Mouse (Mus musculus): ENCODE measurements around the gene Theg.

Gene Theg

DNA sequence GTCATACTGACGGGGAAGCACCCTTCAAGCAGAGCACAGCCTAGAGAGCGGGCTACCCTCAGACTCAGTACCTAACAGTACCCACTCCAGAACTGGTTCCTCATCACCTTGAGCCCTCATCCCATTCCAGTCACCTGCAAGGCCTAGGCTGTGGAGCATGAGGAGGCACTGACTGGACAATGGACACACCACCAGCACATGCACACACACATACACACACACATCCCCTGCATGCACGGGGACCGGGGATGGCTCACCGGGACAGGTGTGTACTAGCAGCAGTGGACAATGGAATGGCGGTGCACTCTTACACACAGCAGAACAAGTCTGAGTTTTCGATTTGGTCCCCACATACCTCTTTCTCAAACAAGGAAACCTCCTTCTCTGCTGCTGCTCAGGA lies 49.9 kb downstream of the Theg start:
- DNase-seq (ENCODE audit: low spot score in 2 of 2): no peak

DNA sequence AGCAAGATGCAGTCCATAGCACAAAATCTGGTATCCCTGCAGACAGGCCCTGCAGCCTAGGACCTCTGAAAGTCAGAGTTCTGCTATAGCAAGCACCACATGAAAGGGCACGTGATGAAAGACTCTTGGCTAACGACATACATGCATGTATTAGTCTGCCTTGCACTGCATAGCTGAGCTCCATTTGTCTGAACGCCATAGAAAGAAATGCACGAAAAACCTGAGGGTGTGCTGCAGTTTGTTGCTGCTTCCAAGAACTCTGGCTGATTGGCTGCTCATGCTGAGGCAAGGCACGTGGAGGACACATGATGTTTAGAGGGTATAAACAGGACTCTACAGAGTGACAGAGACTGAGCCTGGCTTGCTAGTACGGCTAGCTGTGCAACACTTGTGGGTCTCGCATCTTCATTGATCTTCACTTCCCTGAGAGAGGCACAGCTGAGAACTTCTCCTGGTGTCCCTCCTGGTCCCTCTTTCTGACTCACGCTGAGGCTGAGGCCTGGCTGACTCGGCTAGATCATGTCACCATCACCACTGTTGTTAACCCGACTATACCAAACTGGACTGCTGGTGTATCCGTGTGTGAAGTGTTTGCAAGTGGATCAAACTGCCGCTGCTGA lies 50.6 kb downstream of the Theg start:
- no peak for DNase-seq (ENCODE audit: low spot score in 2 of 2)

DNA sequence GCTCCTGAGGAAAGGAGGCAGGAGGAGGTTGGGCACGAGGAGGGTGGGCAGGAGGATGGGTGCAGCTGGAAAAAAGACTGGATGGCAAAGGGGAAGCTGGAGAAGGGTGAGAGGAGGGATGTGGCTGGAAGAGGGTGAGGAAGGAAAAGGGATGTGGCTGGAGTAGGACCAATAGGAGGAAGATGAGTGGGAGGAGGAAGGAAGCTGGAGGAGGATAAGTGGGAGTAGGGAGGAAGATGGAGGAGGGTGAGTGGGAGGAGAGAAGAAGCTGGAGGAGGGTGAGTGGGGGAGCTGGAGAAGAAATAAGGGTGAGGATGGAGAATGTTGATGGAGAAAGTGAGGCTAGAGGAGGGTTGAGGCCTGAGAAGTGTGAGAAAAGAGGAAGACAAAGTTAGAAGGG lies 51.7 kb downstream of the Theg start:
- no peak for DNase-seq (ENCODE audit: low spot score in 2 of 2)

DNA sequence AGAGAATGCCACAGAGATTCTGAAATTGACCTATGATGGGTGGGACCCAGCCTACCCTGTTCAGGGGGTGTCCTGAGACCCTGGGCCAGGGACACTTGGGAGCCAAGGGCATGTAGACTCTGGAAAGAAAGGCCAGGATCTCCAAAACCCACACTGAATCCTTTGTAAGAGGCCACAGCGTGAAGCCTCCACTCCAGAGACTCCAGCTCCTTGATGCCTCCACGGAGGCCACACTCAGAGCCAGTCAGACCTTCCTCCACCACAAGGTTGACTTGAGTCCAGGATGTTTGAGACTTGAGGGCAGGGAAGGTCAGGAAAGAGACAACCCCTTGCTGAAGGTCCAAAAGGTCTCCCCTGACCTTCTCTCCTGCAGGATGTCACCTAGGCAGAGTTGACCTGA lies 52.7 kb downstream of the Theg start:
- peak in 1 of 2 experiments; percentile 2 for DNase-seq (ENCODE audit: low spot score in 2 of 2)

DNA sequence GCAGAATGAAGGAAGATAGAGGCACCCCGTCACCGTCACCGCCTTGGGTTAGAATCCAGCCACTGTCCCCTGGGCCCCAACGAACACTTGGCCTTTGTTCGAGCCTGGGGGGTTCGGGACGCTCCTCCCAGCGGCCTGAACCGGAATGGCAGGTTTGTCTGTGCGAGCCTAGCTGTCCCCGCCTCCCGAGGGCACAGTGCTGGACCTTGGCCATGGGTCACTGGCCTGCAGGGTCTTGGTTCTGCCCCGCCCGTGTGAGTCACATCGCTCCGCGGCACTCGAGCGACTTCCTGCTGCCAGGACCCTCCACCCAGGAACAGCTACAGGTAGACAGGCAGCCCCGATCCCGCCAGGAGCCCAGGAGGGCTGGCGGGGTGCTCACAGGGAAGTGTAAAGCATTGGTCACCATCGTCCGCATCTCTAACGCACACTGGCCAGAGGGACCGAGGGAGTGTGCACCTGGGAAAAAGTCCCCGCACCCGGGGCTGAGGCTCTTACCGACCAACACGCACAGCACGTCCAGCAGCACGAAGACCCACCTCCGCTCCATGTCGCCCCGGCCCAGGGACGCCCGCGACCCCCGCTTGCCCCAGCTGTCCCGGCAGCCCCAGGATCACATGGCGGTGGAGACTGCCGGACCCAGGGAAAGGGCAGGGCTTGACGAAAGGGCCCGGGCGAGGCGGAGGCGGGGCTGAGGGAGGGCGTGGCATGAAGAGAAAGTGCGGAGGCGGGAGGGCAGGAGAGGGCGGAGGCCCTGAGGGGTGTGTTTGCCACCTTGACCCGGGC lies 53.8 kb downstream of the Theg start, which contains the start of gene Plpp2:
Gene Plpp2, minus strand, starts transcription at position 671 of the 786 bp plus-strand sequence.
- DNase-seq (ENCODE audit: low spot score in 2 of 2): peak in 1 of 2 experiments; percentile 14

DNA sequence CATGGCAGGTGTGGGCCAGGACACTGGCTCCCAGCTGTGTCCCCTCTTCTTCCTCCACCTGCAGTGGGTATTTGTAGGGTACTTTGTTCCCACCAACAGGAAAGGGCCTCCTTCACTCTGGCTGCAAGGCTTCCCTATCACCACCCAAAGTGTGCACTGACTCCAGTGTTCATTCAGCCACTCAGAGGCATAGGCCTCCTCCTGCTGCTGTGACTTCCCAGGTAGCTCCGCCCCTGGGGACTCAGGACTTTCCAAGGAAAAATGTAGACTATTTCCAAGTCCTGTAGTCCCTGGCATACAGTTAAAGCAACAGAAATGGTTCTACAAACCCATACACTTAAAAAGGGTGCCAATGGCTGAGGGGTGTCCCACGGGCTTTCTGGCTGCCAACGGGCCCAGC lies 54.5 kb downstream of the Theg start:
- DNase-seq (ENCODE audit: low spot score in 2 of 2): peak in 1 of 2 experiments; percentile 1

DNA sequence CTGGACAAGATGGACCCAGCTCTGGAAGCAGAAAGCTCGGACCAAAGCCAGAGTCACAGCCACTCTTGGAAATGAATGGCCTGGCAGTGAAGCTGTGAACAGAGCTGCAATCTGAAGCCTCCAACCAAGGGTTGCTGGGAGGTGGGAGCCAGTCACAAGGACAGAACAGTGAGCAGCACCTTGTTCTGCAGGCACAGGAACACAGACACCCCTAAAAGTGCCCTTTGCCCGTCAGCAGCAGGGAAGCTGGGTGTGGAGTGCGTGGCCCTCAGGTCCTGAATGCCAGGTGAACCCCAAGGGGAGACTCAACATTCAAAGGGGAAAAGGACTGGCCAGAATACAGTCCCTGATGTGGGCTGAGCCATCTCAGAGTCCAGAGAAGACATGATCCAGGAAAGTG lies 55.5 kb downstream of the Theg start:
- no peak for DNase-seq (ENCODE audit: low spot score in 2 of 2)

DNA sequence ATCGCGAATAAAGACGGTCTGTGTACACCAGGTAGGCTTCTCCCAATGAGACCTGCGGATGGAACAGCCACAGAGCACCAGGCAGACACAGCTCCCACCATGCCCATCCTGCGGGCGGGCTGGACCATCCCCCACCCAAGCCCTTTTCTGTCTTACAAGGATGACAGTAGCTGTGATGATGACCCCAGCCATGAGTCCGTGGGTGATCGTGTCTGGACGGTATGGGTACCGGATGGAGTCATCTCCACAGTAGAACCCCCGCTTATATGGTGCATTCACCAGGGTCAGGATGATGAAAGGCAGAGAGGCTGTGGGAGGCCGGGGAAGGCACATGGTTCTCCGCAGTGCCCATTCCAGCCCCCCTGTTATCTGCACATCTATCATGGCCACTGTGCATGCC lies 56.4 kb downstream of the Theg start:
- DNase-seq (ENCODE audit: low spot score in 2 of 2): no peak

DNA sequence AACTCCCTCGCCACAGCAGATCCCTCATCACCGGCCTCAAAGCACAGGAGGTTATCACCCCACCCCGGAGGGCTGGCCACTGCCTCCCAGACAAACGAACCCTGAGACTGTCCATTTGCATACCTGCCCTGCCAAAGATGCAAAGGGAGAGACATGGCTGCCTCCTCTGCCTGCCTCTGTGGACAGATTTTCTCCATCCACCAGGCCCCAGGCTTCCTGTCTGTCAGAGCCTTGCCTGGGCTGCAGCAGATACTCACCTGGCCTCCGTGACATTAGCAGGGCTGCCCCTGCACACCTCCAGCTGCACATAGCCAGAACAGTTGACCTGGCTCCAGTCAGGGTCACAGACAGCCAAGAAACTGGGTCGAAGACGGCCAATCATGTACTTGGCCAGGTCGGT lies 56.9 kb downstream of the Theg start:
- DNase-seq (ENCODE audit: low spot score in 2 of 2): no peak

DNA sequence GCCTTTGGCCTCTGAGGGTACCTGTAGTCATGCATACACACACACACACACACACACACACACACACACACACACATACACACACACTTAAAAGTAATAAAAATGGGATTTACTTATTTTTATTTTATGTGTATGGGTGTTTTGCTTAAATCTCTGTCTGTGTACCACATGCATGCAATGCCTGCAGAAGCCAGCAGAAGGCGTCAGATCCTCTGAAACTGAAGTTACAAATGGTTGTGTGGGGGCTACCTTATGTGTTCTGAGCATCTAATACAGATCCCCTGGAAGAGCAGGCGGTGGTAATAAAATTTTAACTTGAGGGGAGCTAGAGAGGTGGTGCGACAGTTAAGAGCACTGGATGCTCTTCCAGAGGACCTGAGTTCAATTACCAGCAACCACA lies 59.0 kb downstream of the Theg start:
- no peak for DNase-seq (ENCODE audit: low spot score in 2 of 2)

DNA sequence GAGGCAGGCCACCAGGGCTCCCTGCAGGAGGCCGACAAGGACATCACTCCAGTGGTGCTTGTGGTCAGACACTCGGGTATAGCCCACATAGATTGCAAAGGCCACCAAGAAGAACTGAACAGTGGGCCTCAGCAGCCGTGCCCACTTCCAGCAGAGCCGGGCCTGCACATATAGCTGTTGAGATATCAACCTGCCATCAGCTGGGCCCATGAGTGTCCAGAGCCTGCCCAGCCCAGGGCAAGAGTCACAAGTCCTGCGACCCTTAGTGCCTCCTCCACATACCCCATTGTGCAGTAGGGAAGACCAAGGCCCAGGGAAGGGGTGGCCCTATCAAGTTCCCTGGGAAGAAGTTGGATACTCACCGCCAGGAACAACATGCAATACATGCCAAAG lies 59.7 kb downstream of the Theg start:
- DNase-seq (ENCODE audit: low spot score in 2 of 2): no peak

DNA sequence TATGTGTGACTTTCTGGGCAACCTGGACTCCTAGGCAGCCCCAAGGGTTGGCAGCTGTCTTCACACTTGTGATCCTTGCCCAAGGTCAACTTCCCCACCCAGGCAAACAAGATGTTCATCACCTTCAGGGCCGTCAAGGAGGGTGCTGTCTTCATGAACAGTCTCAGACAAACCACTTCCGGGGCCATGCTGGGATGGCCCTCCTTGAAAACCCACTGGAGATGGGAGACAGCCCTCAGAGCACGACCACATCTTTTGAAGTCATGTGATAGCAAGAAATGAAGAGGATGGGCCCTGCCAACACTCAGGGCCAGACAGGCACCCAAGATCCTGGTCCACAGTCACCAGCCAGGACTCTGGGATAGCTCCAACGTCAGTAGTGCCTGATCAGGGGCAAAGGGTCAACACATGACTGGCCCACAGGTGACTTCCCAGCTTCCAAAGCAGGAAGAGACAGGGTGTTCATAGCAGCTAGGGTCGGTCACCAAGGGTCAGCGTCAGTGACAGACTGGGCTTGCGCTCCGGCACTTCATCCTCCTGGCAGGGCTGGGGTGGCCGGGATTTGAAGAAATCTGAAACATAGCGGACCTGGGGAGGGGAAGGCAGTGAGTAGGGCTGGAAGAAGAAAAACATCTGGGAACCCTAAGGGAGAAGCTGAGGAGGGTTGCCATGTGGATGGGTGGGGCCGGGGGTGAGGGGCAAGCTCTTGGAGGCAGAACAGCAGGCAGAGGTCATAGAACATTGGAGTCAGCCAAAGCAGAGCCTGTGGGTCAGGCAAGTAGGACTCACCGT lies 60.3 kb downstream of the Theg start:
- no peak for DNase-seq (ENCODE audit: low spot score in 2 of 2)
